23 mouse cellular contexts compared by ENCODE assay signal in the genomic region with DNA sequence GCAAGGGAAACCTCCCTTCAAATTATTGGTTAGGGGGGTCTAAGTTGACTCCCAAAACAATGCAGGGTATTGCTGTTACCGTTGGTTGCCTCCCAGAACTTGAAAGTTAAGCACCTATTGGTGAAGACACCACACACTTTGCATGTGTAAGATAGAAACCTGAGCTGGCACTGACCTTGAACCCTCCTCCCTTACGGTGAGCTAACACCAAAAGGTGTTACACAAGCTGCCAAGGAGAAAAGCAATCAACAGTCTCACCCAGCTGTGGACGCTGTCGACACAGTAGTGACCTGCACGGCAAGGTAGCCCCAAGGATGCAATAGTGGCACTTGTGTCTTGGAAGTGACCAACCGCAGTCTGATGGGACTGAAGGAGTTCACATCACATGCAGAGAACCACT. TPM values are rescaled to one million over a fixed set of nuclear protein-coding genes. Genes with fewer than 3 reads are reported as not detected.
A peak's percentile ranks its signal among the peaks of the same experiment; 100 is the strongest.
DNase-seq lines count a peak whose midpoint lies in the region; ATAC-seq and TF ChIP-seq lines count a peak whose summit lies in the region.
"Had no signal": no experiment of that assay in that cellular context is flagged by ENCODE, and none has a peak within 500 bp of the region (broad histone marks: within the 10 kb centered on the region; RNA-seq: fewer than 3 reads in every experiment).

No protein-coding gene starts in this region.

- no peak for ATAC-seq in liver, embryonic 11.5 days (replicated peaks; ENCODE audit: low FRiP score)
- ATAC-seq: forebrain, embryonic 15.5 days had no signal

- peaks cover 29% of the 10 kb centered on the region for H3K4me1 ChIP-seq in liver, adult 2 months (ENCODE audit: control insufficient read depth, insufficient read depth, low read length)
- H3K4me1 ChIP-seq in liver, embryonic 11.5 days (replicated peaks; ENCODE audit: control insufficient read depth, insufficient read depth, low read length) = 0 out of 2 replicates have a peak, but pooled peaks cover 3% of the 10 kb centered on the region
- H3K4me1 ChIP-seq in embryonic facial prominence, embryonic 10.5 days = peaks cover 6% of the 10 kb centered on the region
- H3K4me1 ChIP-seq: forebrain, embryonic 15.5 days had no signal

- H3K36me3 ChIP-seq in liver, adult 2 months (ENCODE audit: control insufficient read depth, insufficient read depth, low read length) = no peaks in the 10 kb centered on the region
- peaks cover 5% of the 10 kb centered on the region; the same call in 1 of the 2 replicates for H3K36me3 ChIP-seq in liver, embryonic 11.5 days (ENCODE audit: control insufficient read depth, insufficient read depth, low read length)
- H3K36me3 ChIP-seq in embryonic facial prominence, embryonic 10.5 days (replicated peaks) = peaks cover 67% of the 10 kb centered on the region
- H3K36me3 ChIP-seq: embryonic facial prominence, embryonic 15.5 days; forebrain, embryonic 15.5 days; hindbrain, embryonic 15.5 days had no signal

- 34% methylated on average over 6 of the region's 6 CpGs for WGBS in liver, adult 2 months
- WGBS in liver, embryonic 11.5 days = 72% methylated on average over 6 of the region's 6 CpGs
- 88% methylated on average over 6 of the region's 6 CpGs for WGBS in embryonic facial prominence, embryonic 10.5 days

- no peak overlapping the region for H3K4me3 ChIP-seq in gastrocnemius, adult 2 months
- no peak overlapping the region for H3K4me3 ChIP-seq in liver, adult 2 months (ENCODE audit: insufficient read depth, low read depth, low read length)
- H3K4me3 ChIP-seq in liver, embryonic 11.5 days (ENCODE audit: low read depth, low read length) = no peak overlapping the region
- H3K4me3 ChIP-seq in embryonic facial prominence, embryonic 10.5 days = no peak overlapping the region
- H3K4me3 ChIP-seq: embryonic facial prominence, embryonic 15.5 days; forebrain, embryonic 15.5 days; heart, embryonic 13.5 days; hindbrain, embryonic 15.5 days had no signal

- no peak for TF ChIP-seq CTCF in gastrocnemius, adult 2 months (IDR thresholded peaks at IDR 0.05)
- no peak for TF ChIP-seq CTCF in liver, adult 2 months (IDR thresholded peaks at IDR 0.05; ENCODE audit: low read depth, low read length)

- no peaks in the 10 kb centered on the region for H3K27me3 ChIP-seq in liver, adult 2 months (ENCODE audit: control insufficient read depth, insufficient read depth, low read length)
- H3K27me3 ChIP-seq in liver, embryonic 11.5 days (replicated peaks; ENCODE audit: control insufficient read depth, insufficient read depth, low read length) = no peaks in the 10 kb centered on the region
- H3K27me3 ChIP-seq in embryonic facial prominence, embryonic 10.5 days (replicated peaks; ENCODE audit: low read depth, poor library complexity, severe bottlenecking) = no peaks in the 10 kb centered on the region
- H3K27me3 ChIP-seq: CH12.LX; embryonic facial prominence, embryonic 15.5 days; forebrain, embryonic 15.5 days; heart, embryonic 13.5 days; hindbrain, embryonic 15.5 days had no signal

- H3K9me3 ChIP-seq in liver, embryonic 11.5 days (ENCODE audit: control insufficient read depth, low read length) = no peaks in the 10 kb centered on the region
- H3K9me3 ChIP-seq in embryonic facial prominence, embryonic 10.5 days = no peaks in the 10 kb centered on the region
- H3K9me3 ChIP-seq: embryonic facial prominence, embryonic 15.5 days; forebrain, embryonic 15.5 days; heart, embryonic 13.5 days; hindbrain, embryonic 15.5 days had no signal

- no peak for DNase-seq in gastrocnemius, adult 2 months
- no peak for DNase-seq in gastrocnemius, postnatal 14 days
- peak; percentile 62 for DNase-seq in liver, adult 2 months (ENCODE audit: extremely low read depth, low read depth, low spot score)
- no peak for DNase-seq in liver, embryonic 11.5 days (ENCODE audit: low spot score)
- peak; percentile 36 for DNase-seq in 416B (ENCODE audit: low read depth)
- peak; percentile 57 for DNase-seq in R1 (ENCODE audit: low read depth, low spot score)
- DNase-seq in embryonic facial prominence, embryonic 10.5 days (ENCODE audit: low spot score) = no peak
- DNase-seq: adrenal gland, adult 2 months; adrenal gland, postnatal 25 days; cerebellum, adult 18-20 months; cerebellum, postnatal 10 days; gastrocnemius, postnatal 10 days; heart, postnatal 36 days had no signal

- H3K79me2 ChIP-seq in liver, adult 2 months (ENCODE audit: control insufficient read depth, insufficient read depth, low read length) = peaks cover 57% of the 10 kb centered on the region

- H3K27ac ChIP-seq in gastrocnemius, adult 2 months = peak overlapping the region; percentile 38; the same call in 1 of the 2 replicates
- H3K27ac ChIP-seq in liver, adult 2 months (replicated peaks; ENCODE audit: insufficient read depth, low read depth, low read length) = no peak overlapping the region
- no peak overlapping the region for H3K27ac ChIP-seq in liver, embryonic 11.5 days (ENCODE audit: low read depth, low read length)
- no peak overlapping the region for H3K27ac ChIP-seq in embryonic facial prominence, embryonic 10.5 days (replicated peaks)
- H3K27ac ChIP-seq: embryonic facial prominence, embryonic 15.5 days; forebrain, embryonic 15.5 days; heart, embryonic 13.5 days; hindbrain, embryonic 15.5 days had no signal

- TF ChIP-seq POLR2A in liver, adult 2 months (IDR thresholded peaks at IDR 0.05; ENCODE audit: extremely low read depth, insufficient read depth, low read length) = no peak

- intact Hi-C loops in gastrocnemius, adult 2 months (cut with DNase I) = no loop called here
- intact Hi-C loops in gastrocnemius, postnatal 14 days (cut with DNase I; ENCODE audit: low total_unique reads) = no loop called here

- H3K9ac ChIP-seq in liver, adult 2 months (ENCODE audit: low read depth, low read length) = no peak overlapping the region
- H3K9ac ChIP-seq in liver, embryonic 11.5 days (ENCODE audit: low read depth, low read length) = no peak overlapping the region
- H3K9ac ChIP-seq: embryonic facial prominence, embryonic 15.5 days; forebrain, embryonic 15.5 days; heart, embryonic 13.5 days; hindbrain, embryonic 15.5 days had no signal

- no peak overlapping the region for H3K4me2 ChIP-seq in liver, embryonic 11.5 days
- H3K4me2 ChIP-seq: embryonic facial prominence, embryonic 15.5 days; forebrain, embryonic 15.5 days; heart, embryonic 13.5 days; hindbrain, embryonic 15.5 days had no signal

RNA-seq across cellular contexts. Expression of a gene that starts 7.4 kb away (rescaled TPM):
- under 1 TPM; 0.15 to 0.56 TPM for total RNA-seq in gastrocnemius, adult 2 months (2021)
- under 1 TPM; 0.16 to 0.29 TPM for total RNA-seq in gastrocnemius, postnatal 14 days (2021)
- 0.07 and 0.09 TPM in 2 replicates for total RNA-seq in liver, adult 2 months (2014; rRNA removed)
- 0.17 and 0.34 TPM in 2 replicates for polyA plus RNA-seq in liver, adult 2 months (2012; rRNA removed)
- polyA plus RNA-seq in liver, embryonic 11.5 days (2014; fragmentation: Nextera tagmentation; extraction: Ambion mirVana) = 0.18 and 0.25 TPM in 2 replicates
- polyA plus RNA-seq in embryonic facial prominence, embryonic 10.5 days (2016; fragmentation: Nextera tagmentation; extraction: Ambion mirVana) = 0.35 and 0.42 TPM in 2 replicates

RNA-seq across cellular contexts. Expression of a gene that starts 9.9 kb away (rescaled TPM):
- total RNA-seq in gastrocnemius, adult 2 months (2021) = under 1 TPM; 0.10 to 0.17 TPM
- under 1 TPM in 1 of 2 experiments, not detected in 1; 0.16 TPM for total RNA-seq in gastrocnemius, postnatal 14 days (2021)
- total RNA-seq in liver, adult 2 months (2014; rRNA removed) = 0.09 and 0.20 TPM in 2 replicates
- 0.04 and 0.06 TPM in 2 replicates for polyA plus RNA-seq in liver, adult 2 months (2012; rRNA removed)
- not detected in 2 replicates for polyA plus RNA-seq in liver, embryonic 11.5 days (2014; fragmentation: Nextera tagmentation; extraction: Ambion mirVana)
- polyA plus RNA-seq in embryonic facial prominence, embryonic 10.5 days (2016; fragmentation: Nextera tagmentation; extraction: Ambion mirVana) = 0.04 TPM in 1 of 2 replicates, not detected in the other
- total RNA-seq: adrenal gland, adult 2 months; CH12.LX had no signal
- polyA plus RNA-seq: embryonic facial prominence, embryonic 11.5 days; embryonic facial prominence, embryonic 15.5 days; forebrain, embryonic 11.5 days had no signal

RNA-seq across cellular contexts. Expression of a gene that starts 14.2 kb away (rescaled TPM):
- total RNA-seq in gastrocnemius, adult 2 months (2021) = 10 to 100 TPM; 22.2 to 26.4 TPM
- total RNA-seq in gastrocnemius, postnatal 14 days (2021) = 10 to 100 TPM; 26.4 to 30.6 TPM
- total RNA-seq in liver, adult 2 months (2014; rRNA removed) = 31.6 and 44.7 TPM in 2 replicates
- 82.2 and 97.1 TPM in 2 replicates for polyA plus RNA-seq in liver, adult 2 months (2012; rRNA removed)
- polyA plus RNA-seq in liver, embryonic 11.5 days (2014; fragmentation: Nextera tagmentation; extraction: Ambion mirVana) = 47.9 and 52.9 TPM in 2 replicates
- polyA plus RNA-seq in embryonic facial prominence, embryonic 10.5 days (2016; fragmentation: Nextera tagmentation; extraction: Ambion mirVana) = 98.6 and 100 TPM in 2 replicates

RNA-seq across cellular contexts. Expression of a gene that starts 14.3 kb away (rescaled TPM):
- total RNA-seq in gastrocnemius, adult 2 months (2021) = not detected
- not detected for total RNA-seq in gastrocnemius, postnatal 14 days (2021)
- not detected in 2 replicates for total RNA-seq in liver, adult 2 months (2014; rRNA removed)
- not detected in 2 replicates for polyA plus RNA-seq in liver, adult 2 months (2012; rRNA removed)
- 0.12 TPM in 1 of 2 replicates, not detected in the other for polyA plus RNA-seq in liver, embryonic 11.5 days (2014; fragmentation: Nextera tagmentation; extraction: Ambion mirVana)
- 0.14 TPM in 1 of 2 replicates, not detected in the other for polyA plus RNA-seq in embryonic facial prominence, embryonic 10.5 days (2016; fragmentation: Nextera tagmentation; extraction: Ambion mirVana)
- total RNA-seq: adrenal gland, adult 2 months; adrenal gland, postnatal 25 days; CH12.LX; gastrocnemius, postnatal 10 days; heart, postnatal 36 days; MEL had no signal
- polyA plus RNA-seq: adrenal gland, adult 2 months; embryonic facial prominence, embryonic 11.5 days; embryonic facial prominence, embryonic 15.5 days; forebrain, embryonic 11.5 days; forebrain, embryonic 15.5 days; heart, embryonic 13.5 days; heart, postnatal 0 days; hindbrain, embryonic 11.5 days; hindbrain, embryonic 15.5 days had no signal

RNA-seq across cellular contexts. Expression of a gene that starts 27.0 kb away (rescaled TPM):
- 1 to 10 TPM; 6.1 to 6.4 TPM for total RNA-seq in gastrocnemius, adult 2 months (2021)
- 1 to 10 TPM; 9.0 to 9.3 TPM for total RNA-seq in gastrocnemius, postnatal 14 days (2021)
- 3.4 and 3.9 TPM in 2 replicates for total RNA-seq in liver, adult 2 months (2014; rRNA removed)
- polyA plus RNA-seq in liver, adult 2 months (2012; rRNA removed) = 6.0 and 8.7 TPM in 2 replicates
- 24.4 and 26.4 TPM in 2 replicates for polyA plus RNA-seq in liver, embryonic 11.5 days (2014; fragmentation: Nextera tagmentation; extraction: Ambion mirVana)
- 57.4 and 60.6 TPM in 2 replicates for polyA plus RNA-seq in embryonic facial prominence, embryonic 10.5 days (2016; fragmentation: Nextera tagmentation; extraction: Ambion mirVana)

Comparison
In these comparisons a context has a peak if more than half of its experiments do, and no peak if none do; other contexts are left out.
1. DNase-seq: peak in liver, adult 2 months (single experiment), 416B (single experiment) and R1 (single experiment); none in gastrocnemius, adult 2 months (single experiment), gastrocnemius, postnatal 14 days (single experiment), liver, embryonic 11.5 days (single experiment) and embryonic facial prominence, embryonic 10.5 days (single experiment).